Mouse (Mus musculus): ENCODE measurements at regions not wholly inside any gene's neighbourhood (a gene's known extent, or its start where the extent isn't known, plus 50 kb on each side); places are given as distances from the start of the nearest gene placed in this dataset.
"Not testable (repeated sequence)": the region's sequence is repeated elsewhere in the genome, so short reads cannot be mapped to it uniquely, and the experiment has no call there.

DNA sequence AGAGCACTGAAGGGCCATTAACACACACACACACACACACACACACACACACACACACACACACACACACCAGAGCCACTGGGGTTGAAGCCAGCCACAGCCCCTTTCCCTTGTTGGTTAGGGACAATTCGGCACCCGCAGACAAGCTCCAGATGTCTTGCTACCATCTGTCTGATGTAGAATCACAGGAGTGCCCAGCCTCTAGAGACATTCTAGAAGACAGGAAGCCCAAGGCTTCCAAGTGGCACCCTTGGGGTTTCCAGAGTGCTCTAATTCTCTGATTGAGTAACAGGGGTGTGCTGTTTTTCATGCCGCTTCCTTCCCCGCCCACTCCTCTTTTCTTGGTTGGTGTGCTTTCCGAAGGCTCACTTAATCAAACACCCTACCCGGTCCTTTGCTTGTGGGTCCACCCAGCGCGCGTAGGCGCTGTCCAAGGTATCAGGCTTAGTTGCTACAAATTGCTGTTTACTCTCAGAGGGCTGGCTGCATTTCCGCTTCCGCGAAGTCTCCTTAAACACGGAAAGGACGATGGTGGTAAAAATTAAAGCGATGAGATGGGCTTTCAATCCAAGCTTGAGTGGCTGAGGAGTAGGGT, 59.5 kb upstream of the Zbtb18 start:
- DNase-seq (ENCODE audit: low spot score) = no peak

GRCm38 (mm10) chr1:177382147-177382546, 60.0 kb upstream of the Zbtb18 start:
- DNase-seq (ENCODE audit: low spot score) = no peak

GRCm38 (mm10) chr1:177378112-177378511, 64.0 kb upstream of the Zbtb18 start:
- DNase-seq (ENCODE audit: low spot score) = no peak

DNA sequence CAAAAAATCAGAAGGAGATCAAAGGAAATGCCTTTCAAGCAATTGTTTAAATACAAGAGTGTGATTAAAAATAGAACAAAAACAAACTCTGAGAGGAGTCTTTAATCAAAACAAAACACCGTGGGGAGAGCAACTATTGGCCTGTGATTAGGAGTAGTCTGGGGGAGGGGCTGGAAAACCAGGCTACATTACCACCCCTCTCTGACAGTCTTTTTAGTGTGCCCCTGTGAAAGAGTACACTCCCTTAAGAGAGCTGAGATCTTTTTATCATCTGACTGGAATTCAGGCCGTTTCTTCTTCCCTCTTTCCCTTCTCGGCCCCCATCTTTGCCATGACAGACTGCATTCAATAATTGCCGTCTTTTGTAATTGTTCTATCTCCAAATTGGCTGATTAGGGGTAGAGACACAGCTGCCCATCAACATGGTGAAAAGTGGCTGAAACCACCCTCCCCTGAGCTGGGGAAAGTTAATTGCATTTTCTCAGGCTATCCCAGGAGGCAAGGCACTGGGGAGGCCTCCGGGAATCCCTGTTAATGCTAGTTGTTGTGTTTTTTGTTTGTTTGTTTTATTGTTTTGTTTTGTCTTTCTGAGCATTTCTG, 68.8 kb upstream of the Zbtb18 start:
- no peak for DNase-seq (ENCODE audit: low spot score)

DNA sequence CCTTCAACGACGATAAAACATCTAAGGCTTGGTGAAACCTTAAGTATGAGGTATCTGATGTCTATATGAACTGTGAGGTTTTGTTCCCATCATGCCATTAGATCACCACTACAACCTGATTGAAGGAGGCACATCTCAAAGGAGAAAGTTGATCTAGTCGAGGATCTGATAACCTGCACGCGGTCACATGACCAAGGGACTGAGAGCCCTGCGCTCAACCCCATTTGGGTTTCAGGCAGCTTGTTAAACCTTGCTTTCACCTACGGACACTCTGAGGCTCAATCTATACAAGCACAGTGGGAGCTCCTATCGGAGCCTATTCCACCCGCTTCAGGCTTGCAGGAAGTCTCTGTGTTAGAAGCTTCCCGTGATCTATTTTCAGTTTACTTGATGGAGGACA, 70.1 kb upstream of the Zbtb18 start:
- no peak for DNase-seq (ENCODE audit: low spot score)

DNA sequence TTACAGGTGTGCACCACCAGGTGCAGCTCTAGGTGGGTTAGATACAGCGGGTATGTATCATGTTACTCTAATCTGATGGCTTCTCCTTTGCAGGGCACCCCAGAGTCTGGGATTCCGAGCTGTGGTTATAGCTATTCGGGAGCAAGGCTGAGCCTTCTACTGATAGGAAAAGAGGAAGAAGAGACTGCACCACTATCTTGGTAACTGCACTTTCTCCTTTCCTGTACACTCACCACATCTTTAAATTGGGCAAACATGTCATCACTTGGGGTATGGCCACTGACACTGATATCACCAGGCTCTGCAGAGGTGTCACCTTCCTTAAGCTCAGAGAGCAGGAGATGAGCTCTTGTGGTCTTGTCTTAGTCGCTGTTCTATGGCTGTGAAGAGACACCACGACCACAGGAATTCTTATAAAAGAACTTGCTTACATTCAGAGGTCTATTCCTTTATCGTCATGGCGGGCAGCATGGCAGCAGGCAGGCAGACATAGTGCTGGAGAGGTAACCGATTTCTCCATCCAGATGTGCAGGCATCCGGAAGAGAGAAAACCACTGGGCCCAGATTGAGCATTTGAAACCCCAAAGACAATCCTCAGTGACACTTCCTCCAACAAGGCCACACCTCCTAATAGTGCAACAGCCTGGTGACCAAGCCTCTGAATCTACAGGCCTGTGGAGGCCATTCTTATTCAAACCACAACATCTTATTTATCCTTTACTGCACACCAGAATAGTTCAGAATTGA, 74.1 kb upstream of the Zbtb18 start:
- no peak for DNase-seq (ENCODE audit: low spot score)

GRCm38 (mm10) chr1:177366914-177367313, 75.2 kb upstream of the Zbtb18 start:
- DNase-seq (ENCODE audit: low spot score) = no peak

DNA sequence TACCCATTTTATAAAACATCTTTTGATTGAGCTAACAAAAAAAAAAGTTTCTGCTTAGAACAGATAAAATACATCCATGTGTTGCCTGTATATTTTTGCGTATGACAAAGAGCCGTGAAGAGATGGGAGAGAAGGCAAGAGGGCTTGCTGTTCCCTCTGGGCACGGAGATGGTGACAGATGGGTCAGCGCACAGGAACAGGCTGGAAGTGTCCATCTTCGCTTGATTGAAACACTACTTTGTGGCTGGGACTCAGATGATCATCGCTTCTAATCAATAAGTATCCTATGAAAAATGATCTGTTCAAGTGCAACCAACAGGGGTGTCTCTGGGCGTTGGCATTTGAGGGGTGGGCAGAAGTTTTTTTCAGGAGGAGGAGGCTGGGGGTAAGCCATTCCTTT, 75.7 kb upstream of the Zbtb18 start:
- no peak for DNase-seq (ENCODE audit: low spot score)

DNA sequence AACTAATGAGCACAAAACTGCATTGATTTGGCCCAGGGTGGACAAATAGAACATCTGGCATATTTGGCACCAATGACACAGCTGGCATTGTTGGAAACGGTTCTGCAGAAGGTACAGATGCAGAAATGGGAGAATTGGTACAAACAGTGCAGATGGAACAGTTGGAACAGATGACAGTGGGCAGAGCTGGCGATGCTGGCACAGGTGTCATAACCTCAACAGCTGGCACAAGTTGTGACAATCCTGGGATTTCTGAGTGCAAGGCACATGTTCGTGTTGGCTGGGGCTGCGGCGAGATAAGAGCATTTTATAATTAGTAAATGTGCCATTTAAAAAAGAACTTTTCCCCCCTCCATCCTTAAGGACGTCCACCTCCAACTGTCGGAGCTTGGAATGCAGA, 77.8 kb upstream of the Zbtb18 start:
- DNase-seq (ENCODE audit: low spot score) = no peak

DNA sequence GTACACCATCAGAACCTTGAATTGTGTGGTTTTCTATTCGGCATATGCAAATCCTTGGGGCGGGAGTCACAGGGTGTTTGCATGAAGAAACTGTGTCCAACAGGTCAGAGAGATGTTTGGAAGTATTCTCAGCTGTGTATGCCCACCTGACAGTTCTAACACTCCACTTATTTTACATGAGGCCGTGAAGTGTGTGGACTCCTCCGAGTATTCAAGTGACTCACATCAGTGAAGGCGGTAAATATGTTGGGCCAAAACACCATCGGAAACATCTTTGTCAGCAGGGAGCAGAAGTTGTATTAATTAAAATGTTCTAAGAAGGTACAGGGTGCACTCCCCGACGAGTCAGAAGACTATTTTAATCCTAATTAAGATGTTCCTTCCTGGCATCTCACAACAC, 79.8 kb upstream of the Zbtb18 start:
- DNase-seq (ENCODE audit: low spot score) = no peak

DNA sequence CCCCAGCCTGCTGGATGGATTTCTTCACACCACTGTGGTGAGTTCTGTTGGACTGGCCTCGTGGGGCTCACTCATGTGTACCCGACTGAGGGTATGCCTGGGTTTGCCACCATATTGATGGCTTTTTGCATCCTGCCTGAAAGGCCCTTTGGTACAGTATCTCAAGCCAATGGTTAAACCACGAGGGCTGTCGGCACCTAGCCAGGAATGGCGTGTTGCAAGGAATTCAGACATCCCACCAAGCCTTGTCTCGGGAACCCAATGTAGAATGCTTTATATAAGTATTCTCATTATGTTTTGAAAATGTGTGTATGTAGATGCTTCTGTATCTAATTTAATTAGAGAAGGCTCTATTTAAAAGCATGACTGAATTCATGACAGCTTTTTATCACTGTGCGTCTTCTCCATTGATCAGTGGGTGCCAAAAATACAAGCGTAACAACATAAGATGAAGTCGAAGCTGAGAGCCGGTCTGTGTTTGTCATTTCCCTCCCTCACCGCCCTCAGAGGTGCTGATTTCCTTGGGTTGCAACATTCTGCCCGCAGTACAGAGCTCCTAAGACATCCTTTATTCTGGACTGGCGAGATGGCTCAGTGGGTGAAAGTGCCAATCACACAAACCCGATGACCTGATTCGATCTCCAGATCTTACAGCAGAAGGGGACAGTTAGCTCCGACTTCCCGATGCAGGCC, 90.5 kb upstream of the Akt3 start:
- DNase-seq (ENCODE audit: low spot score) = no peak

- DNase-seq (ENCODE audit: low spot score) = no peak
Measured at GRCm38 (mm10) chr1:177347208-177347607, 89.2 kb upstream of the Akt3 start.

DNA sequence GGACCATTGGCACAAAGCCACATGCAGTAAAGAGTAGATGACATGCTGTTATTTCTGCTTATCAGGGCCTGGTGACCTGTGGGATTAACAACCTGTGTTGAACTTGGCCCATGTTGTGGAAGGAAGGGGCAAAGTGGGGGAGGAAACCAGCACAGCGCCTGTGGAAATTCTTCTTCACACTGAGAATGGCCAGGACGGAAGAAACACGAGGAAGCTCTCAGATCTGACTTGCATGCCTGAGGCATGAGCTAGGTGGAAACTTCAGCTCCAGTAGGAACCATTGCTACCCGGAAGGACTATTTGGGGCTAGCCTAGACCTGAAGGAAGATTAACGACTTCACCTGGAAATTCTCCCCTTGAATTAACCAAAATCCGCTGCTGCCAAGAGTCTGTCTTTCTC, 88.5 kb upstream of the Akt3 start:
- no peak for DNase-seq (ENCODE audit: low spot score)

DNA sequence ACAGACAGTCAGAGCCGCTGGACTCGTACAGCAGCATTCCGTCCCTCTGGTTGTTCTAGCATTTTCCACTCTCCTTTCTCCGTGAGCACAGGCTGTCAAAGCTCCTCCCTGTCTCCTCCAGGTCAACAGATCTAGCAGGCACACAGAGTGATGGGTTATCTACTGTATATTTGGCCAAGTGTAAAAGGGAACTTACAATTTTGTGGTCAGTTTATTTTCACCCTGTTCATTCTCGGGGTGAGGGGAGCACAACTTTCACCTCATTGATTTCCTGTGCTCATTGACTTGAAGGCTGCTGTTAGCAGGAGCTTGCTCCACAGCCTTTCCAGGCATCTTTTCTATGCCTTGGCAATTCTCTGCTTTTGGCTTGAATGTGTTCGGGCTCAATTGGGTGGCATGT, 87.5 kb upstream of the Akt3 start:
- no peak for DNase-seq (ENCODE audit: low spot score)

DNA sequence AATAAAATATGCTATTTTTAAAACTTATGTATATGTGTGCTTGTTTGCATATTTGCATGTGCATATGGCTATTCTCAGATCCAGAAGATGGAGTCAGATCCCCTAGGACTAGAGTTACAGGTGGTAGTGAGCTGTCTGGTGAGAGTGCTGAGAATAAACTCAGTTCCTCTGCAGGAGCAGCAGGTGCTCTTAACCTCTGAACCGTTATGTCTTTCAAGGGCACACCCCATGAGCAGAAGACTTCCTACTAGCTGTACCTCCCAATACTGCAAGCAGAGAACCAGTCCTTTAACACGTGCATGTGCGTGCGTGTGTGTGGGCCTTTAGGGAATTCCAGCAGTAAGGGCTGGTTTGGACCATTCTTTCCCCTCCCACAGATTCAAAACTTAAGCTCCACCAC, 85.9 kb upstream of the Akt3 start:
- DNase-seq (ENCODE audit: low spot score) = no peak

GRCm38 (mm10) chr1:177343121-177343520, 85.1 kb upstream of the Akt3 start:
- no peak for DNase-seq (ENCODE audit: low spot score)

DNA sequence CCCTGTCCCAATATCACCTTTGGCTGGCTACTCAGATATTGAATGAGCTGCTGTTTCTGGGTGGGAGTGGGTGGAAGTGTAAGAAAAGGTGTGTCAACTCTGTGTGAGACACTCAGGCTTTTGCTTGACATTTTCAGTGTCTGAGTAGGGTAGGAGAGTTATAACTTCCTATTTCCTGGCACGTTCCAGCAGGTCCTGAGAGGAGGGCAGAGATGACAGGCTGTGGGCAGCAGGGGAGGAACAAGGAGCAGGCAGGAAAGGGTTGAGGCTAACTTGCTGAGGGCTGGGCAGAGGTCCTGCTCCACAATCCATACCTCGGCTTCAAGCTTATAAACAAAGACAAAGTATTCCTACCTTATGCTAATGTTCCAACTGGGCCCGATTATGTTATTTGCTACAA, 82.2 kb upstream of the Akt3 start:
- no peak for DNase-seq (ENCODE audit: low spot score)

DNA sequence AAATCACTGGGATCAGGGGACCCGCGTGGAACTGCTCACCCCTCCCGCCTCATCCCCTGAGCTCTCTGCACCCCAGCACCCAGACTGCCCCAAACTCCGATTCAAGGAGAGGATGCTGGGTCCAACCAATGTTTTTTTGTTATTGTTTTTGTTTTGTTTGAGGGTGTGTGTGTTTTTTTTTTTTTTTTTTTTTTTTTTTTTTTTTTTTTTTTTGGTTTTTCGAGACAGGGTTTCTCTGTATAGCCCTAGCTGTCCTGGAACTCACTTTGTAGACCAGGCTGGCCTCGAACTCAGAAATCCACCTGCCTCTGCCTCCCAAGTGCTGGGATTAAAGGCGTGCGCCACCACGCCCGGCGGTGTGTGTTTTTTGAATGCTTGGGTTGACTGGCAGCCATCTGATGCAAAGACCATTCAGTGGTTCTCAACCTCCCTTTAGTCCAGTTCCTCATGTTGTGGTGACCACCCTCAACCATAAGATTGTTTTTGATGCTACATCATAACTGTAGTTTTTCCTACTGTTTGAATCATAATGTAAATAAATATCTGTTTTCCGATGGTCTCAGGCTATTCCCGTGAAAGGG, 81.3 kb upstream of the Akt3 start:
- DNase-seq (ENCODE audit: low spot score) = not testable (repeated sequence)

- peak; percentile 2 for DNase-seq (ENCODE audit: low spot score)
Measured at GRCm38 (mm10) chr1:177338466-177339206, 80.6 kb upstream of the Akt3 start.

DNA sequence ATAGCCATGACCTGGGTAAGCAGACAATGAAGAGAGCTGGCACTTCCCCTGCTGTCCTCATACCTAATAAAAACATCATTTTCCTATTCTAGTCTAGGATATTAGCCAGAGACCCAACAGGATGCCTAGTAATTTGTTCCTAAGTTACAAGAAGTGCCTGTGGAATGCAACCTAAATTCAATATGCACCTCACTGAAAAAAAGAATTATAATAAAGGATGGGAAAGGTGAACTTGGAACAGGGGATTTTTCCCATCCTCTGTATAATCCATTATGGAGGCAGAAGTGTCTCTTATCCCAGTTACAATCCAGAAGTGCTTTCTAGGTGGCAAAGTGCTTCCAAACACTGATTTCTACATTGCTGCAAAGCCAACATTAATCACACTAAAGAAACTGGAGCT, 79.8 kb upstream of the Akt3 start:
- DNase-seq (ENCODE audit: low spot score) = no peak

DNA sequence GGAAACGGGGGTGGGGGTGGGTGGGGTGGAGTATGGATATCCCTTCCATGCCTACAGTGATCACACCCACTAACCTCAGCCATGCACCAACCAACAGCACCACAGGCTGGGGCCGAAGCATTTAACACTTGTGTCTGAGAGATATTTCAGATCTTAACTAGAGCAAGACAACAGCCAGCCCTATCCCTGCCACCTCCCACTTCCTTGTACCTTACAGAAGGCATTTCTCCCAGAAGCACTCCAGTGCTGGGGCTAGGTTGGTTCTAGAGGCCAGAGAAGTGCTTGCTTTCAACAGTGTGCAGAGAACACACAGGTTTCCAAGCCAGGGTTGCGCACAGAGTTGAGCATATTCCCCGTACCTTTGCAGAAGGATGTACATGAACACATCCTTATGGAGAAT, 79.1 kb upstream of the Akt3 start:
- DNase-seq (ENCODE audit: low spot score) = no peak

DNA sequence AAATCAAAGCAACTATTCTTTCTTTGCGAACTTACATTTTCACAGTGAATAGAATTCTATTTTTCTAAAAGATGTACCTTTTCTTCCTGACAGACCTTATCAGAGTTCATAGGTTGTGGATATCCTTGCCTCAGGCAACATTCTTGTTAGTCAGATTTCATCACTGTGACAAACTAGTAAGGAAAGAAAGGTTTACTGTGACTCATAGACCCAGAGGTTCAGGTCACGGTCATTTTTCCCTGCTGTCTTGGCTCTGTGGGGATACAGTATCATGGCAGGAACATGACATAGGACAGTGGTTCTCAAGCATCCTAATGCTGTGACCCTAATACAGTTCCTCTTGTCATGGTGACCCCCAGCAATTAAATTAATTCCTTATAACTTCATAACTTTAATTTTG, 78.4 kb upstream of the Akt3 start:
- DNase-seq (ENCODE audit: low spot score) = no peak

Data from c-Kit-positive CD71-positive TER-119-positive erythroid progenitor cells, embryonic 14.5 days (primary cell).